Mouse (Mus musculus): Measurements from ENCODE around the gene Adam17. TPM values are rescaled to one million over a fixed set of nuclear protein-coding genes. Genes with fewer than 3 reads are reported as not detected.

The Adam17 gene
- polyA plus RNA-seq, 1 experiment from 2014 or later: 16.8 TPM

DNA sequence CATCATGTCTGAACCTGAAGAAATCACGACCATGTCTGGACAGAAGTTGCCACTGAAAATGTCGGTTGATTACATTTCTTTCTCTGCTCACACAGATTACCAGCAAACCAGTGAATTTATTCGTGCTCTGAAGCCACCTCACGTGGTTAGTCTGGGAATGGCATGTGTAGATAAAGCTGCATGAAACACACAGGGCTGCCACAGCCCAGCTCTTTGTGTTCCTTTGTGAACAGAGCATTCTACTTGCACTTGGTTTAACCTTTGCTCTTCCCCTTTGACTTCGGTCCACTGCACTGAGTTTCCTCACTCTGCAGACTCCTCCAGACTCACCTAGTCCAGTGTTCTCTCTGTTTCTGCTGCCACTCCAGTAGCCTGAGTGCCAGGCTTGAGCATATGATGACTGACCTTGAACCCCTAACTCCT, 71.1 kb downstream of the Adam17 start:
- Histone ChIP-seq H3K4me1 (ENCODE audit: control insufficient read depth, insufficient read depth, low read length) (no peaks in the 10 kb centered on the region), H3K27me3 (ENCODE audit: control insufficient read depth, insufficient read depth, low read length) (no peaks in the 10 kb centered on the region), H3K27ac (ENCODE audit: low read depth, low read length) (no peak overlapping the region), H3K9me3 (ENCODE audit: control insufficient read depth, low read length) (no peaks in the 10 kb centered on the region), H3K4me3 (ENCODE audit: low read depth, low read length) (no peak overlapping the region), H3K4me2 (ENCODE audit: low read depth, low read length) (no peak overlapping the region), H3K36me3 (ENCODE audit: control insufficient read depth, insufficient read depth, low read length) (peaks cover 65% of the 10 kb centered on the region), H3K9ac (replicated peaks; ENCODE audit: low read depth, low read length) (no peak overlapping the region)
- 91% methylated on average over 5 of the region's 5 CpGs for WGBS
- no peak for ATAC-seq (ENCODE audit: low read depth)

DNA sequence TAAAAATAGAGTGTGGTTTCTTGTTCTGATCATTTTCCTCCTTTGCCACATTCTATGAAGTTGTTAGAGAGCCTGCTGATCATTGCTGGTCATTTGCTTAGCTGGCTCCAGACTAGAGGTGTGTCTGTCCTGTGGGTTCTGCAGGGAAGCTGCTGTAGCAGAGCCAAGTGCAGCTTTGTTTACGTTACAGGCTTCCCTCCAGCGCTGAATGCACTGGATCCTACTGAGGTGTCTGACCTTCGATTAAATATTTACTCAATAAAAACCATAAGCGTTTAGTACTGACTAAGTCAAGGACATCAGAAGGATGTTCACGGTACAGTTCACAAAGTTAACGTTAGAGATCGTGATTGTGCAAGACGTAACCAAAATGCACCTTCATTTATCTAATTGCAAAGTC, 71.5 kb downstream of the Adam17 start:
- H3K27ac ChIP-seq (ENCODE audit: low read depth, low read length): no peak overlapping the region
- WGBS: 89% methylated on average over 8 of the region's 8 CpGs
- no peak overlapping the region for H3K9ac ChIP-seq (replicated peaks; ENCODE audit: low read depth, low read length)
- H3K36me3 ChIP-seq (ENCODE audit: control insufficient read depth, insufficient read depth, low read length): peaks cover 65% of the 10 kb centered on the region
- no peak for ATAC-seq (ENCODE audit: low read depth)
- no peaks in the 10 kb centered on the region for H3K9me3 ChIP-seq (ENCODE audit: control insufficient read depth, low read length)
- H3K4me1 ChIP-seq (ENCODE audit: control insufficient read depth, insufficient read depth, low read length): no peaks in the 10 kb centered on the region
- no peak overlapping the region for H3K4me3 ChIP-seq (ENCODE audit: low read depth, low read length)
- no peaks in the 10 kb centered on the region for H3K27me3 ChIP-seq (ENCODE audit: control insufficient read depth, insufficient read depth, low read length)
- H3K4me2 ChIP-seq (ENCODE audit: low read depth, low read length): no peak overlapping the region

DNA sequence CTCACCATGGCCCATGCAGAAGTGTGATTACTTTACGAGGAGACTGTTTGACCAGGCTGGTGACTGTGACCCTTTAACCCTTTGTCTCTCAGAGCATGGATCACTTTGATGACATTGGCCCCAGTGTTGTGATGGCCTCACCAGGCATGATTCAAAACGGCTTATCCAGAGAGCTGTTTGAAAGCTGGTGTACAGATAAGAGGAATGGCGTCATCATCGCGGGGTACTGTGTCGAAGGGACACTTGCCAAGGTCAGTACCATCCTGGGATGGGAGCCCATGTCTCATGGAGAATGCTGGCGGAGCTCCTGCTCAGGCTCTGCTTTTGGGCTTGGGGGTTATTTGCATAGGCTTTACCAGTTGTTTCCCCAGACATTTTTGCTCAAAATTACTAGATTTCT, 72.1 kb downstream of the Adam17 start:
- H3K4me2 ChIP-seq (ENCODE audit: low read depth, low read length): no peak overlapping the region
- no peaks in the 10 kb centered on the region for H3K9me3 ChIP-seq (ENCODE audit: control insufficient read depth, low read length)
- 89% methylated on average over 7 of the region's 7 CpGs for WGBS
- no peak for ATAC-seq (ENCODE audit: low read depth)
- H3K27me3 ChIP-seq (ENCODE audit: control insufficient read depth, insufficient read depth, low read length): no peaks in the 10 kb centered on the region
- H3K4me1 ChIP-seq (ENCODE audit: control insufficient read depth, insufficient read depth, low read length): no peaks in the 10 kb centered on the region
- no peak overlapping the region for H3K4me3 ChIP-seq (ENCODE audit: low read depth, low read length)
- no peak overlapping the region for H3K9ac ChIP-seq (replicated peaks; ENCODE audit: low read depth, low read length)
- H3K27ac ChIP-seq (ENCODE audit: low read depth, low read length): no peak overlapping the region
- H3K36me3 ChIP-seq (ENCODE audit: control insufficient read depth, insufficient read depth, low read length): peaks cover 69% of the 10 kb centered on the region

DNA sequence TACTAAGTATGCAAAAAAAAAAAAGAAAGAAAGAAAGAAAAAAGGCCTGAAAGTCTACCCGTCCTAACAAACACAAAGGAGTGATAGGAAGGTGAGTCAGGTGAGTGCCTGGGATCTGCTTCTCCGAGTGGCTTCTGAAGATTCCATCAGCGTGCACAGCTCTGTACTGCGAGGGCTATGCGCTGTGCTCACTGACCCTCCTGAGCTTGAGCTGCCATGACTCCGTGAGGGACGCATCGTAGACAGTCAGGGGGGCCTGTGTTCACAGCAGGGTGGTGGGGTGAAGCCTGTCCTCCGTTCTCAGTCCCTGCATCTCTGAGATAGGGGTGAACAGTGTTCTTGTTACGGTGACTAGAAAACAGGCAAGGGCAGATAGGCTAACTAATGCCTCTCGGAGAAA, 74.6 kb downstream of the Adam17 start:
- 97% methylated on average over 11 of the region's 11 CpGs for WGBS
- ATAC-seq (ENCODE audit: low read depth): no peak
- no peak overlapping the region for H3K4me2 ChIP-seq (ENCODE audit: low read depth, low read length)
- H3K27ac ChIP-seq (ENCODE audit: low read depth, low read length): no peak overlapping the region
- H3K27me3 ChIP-seq (ENCODE audit: control insufficient read depth, insufficient read depth, low read length): no peaks in the 10 kb centered on the region
- peaks cover 78% of the 10 kb centered on the region for H3K36me3 ChIP-seq (ENCODE audit: control insufficient read depth, insufficient read depth, low read length)
- no peaks in the 10 kb centered on the region for H3K4me1 ChIP-seq (ENCODE audit: control insufficient read depth, insufficient read depth, low read length)
- H3K9me3 ChIP-seq (ENCODE audit: control insufficient read depth, low read length): no peaks in the 10 kb centered on the region
- H3K4me3 ChIP-seq (ENCODE audit: low read depth, low read length): no peak overlapping the region
- no peak overlapping the region for H3K9ac ChIP-seq (replicated peaks; ENCODE audit: low read depth, low read length)

DNA sequence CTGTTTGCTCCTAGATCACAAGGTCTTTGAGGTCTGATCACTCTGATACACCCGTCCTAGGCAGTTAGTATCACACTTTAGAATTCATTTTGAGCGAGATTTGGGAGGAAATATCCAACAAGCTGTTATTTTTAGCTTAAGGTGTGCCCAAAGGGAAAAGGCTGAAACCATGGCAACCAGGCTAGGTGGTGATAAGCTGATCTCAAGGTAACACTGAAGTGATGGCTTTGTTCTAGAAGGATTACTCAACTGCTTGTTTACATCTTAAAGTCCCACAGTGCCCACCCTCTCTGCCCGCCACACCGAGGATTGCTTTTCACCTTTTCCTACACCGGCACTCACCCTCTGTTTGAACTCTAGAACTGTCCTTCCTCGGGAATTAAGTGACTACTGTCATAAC, 83.8 kb downstream of the Adam17 start:
- 88% methylated on average over 6 of the region's 6 CpGs for WGBS
- Histone ChIP-seq H3K36me3 (ENCODE audit: control insufficient read depth, insufficient read depth, low read length) (peaks cover 34% of the 10 kb centered on the region), H3K27ac (ENCODE audit: low read depth, low read length) (no peak overlapping the region), H3K9ac (replicated peaks; ENCODE audit: low read depth, low read length) (no peak overlapping the region), H3K4me1 (ENCODE audit: control insufficient read depth, insufficient read depth, low read length) (peaks cover 17% of the 10 kb centered on the region), H3K4me2 (ENCODE audit: low read depth, low read length) (no peak overlapping the region), H3K9me3 (ENCODE audit: control insufficient read depth, low read length) (no peaks in the 10 kb centered on the region), H3K27me3 (ENCODE audit: control insufficient read depth, insufficient read depth, low read length) (no peaks in the 10 kb centered on the region), H3K4me3 (ENCODE audit: low read depth, low read length) (no peak overlapping the region)
- no peak for ATAC-seq (ENCODE audit: low read depth)

DNA sequence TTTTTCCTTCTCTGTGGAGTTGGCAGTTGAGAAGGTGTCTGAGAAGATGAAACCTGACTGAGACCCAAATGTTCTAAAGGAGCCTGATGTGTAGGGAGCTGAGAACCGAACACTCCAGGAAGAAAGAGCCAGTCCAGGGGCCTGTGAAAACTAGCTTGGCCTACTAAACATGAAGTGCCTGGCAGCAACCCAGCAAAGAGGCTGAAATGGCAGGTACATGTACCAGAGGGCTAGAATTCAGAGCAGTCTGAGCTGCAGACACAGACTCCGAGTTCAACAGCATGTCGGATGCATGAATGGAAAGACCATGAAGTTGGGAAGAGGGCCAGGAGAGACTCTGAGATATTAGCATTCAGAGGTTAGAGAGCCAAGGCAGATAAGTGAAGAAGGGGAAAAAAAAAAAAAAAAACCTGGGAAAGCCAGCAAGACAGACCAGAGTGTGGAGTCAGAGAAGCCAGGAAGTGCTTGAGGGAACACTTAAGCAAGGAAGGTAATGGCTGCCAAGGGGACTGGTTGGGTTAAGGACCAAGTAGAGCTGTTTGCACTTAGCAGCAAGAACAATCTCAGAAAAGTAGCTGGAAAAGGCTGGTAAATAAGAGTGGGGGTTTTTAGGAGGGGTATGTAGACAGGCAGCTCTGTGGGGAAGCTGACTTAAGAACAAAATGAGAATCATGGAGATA, 84.6 kb downstream of the Adam17 start:
- 93% methylated on average over 3 of the region's 3 CpGs for WGBS
- H3K9ac ChIP-seq (replicated peaks; ENCODE audit: low read depth, low read length): no peak overlapping the region
- no peak overlapping the region for H3K4me2 ChIP-seq (ENCODE audit: low read depth, low read length)
- H3K9me3 ChIP-seq (ENCODE audit: control insufficient read depth, low read length): no peaks in the 10 kb centered on the region
- H3K27ac ChIP-seq (ENCODE audit: low read depth, low read length): no peak overlapping the region
- H3K27me3 ChIP-seq (ENCODE audit: control insufficient read depth, insufficient read depth, low read length): no peaks in the 10 kb centered on the region
- no peak for ATAC-seq (ENCODE audit: low read depth)
- H3K4me3 ChIP-seq (ENCODE audit: low read depth, low read length): no peak overlapping the region
- peaks cover 17% of the 10 kb centered on the region for H3K4me1 ChIP-seq (ENCODE audit: control insufficient read depth, insufficient read depth, low read length)
- peaks cover 26% of the 10 kb centered on the region for H3K36me3 ChIP-seq (ENCODE audit: control insufficient read depth, insufficient read depth, low read length)

DNA sequence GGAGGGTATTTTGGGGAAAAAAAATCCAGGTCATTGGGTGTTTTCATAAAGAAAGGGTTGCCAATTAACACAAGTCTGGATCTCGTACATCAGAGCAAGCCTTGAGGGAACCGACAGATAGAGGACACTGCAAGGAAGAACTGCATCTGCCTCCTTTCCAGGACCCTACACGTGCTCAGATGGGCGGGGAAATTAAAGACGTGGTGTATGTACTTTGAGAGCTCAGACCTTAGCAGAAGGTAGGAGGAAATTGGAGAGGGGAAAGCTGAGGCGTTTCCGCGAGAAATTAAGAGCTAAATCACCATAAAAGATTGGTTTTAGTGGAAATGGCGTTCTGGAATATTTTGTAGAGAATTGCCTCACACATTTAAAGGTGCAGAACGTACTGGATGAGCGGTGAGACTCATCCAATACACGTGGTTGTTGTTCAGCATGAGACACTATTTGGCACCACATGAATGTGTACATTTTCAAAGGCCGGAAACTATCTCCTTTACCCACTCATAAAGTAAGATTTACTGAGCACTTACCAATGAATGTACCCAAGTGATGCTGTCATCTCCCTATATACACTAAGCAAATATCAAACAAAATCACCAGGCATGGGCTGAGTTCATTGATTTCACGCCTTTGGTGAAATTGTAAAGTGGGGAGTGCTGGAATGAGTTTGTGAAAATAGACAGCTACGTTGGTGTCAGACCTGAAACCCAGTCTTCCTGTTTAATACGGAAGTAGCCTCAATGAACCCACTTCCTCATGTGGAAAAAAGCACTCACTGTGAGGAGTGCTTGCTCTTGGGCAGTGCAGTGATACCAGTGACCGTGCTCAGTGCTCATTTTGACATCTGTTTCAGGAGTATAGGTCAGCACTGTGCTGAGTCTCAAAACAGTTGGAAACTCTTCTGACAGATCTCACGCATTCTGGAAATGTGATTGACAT, 86.5 kb downstream of the Adam17 start:
- Histone ChIP-seq H3K4me3 (ENCODE audit: low read depth, low read length) (peak overlapping the region; percentile 82), H3K27me3 (ENCODE audit: control insufficient read depth, insufficient read depth, low read length) (no peaks in the 10 kb centered on the region), H3K27ac (ENCODE audit: low read depth, low read length) (peak overlapping the region; percentile 92), H3K4me1 (ENCODE audit: control insufficient read depth, insufficient read depth, low read length) (peaks cover 17% of the 10 kb centered on the region), H3K9me3 (ENCODE audit: control insufficient read depth, low read length) (no peaks in the 10 kb centered on the region), H3K9ac (replicated peaks; ENCODE audit: low read depth, low read length) (peak overlapping the region; percentile 91), H3K36me3 (ENCODE audit: control insufficient read depth, insufficient read depth, low read length) (peaks cover 9% of the 10 kb centered on the region; the same call in 1 of the 2 replicates), H3K4me2 (ENCODE audit: low read depth, low read length) (peak overlapping the region; percentile 62)
- WGBS: 38% methylated on average over 18 of the region's 18 CpGs
- peak; percentile 45 for ATAC-seq (ENCODE audit: low read depth)

DNA sequence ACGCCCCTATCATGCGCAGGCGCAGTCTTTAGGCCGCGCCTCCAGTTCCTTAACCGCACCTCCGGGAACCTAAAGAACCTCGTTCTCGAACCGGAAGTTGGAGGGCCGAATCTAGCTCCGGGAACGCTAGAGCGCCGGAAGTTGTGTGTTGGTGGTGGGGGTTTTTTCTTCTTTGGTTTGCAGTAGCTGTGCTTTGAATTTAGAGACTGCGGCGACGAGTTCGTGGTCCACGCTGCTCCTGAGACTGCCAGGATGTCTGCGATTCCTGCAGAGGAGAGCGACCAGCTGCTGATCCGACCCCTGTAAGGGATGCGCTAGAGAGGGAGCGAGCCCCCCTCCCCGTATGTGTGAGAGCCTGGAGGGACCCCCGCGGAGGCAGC, 87.2 kb downstream of the Adam17 start, which contains the start of gene Itgb1bp1:
TSS of gene Itgb1bp1 (minus strand) at position 42 of the 380 bp plus-strand sequence.
- Histone ChIP-seq H3K27ac (ENCODE audit: low read depth, low read length) (peak within 1 kb of the TSS; percentile 92), H3K4me1 (ENCODE audit: control insufficient read depth, insufficient read depth, low read length) (peaks cover 17% of the 10 kb centered on the region), H3K9me3 (ENCODE audit: control insufficient read depth, low read length) (no peaks in the 10 kb centered on the region), H3K4me2 (ENCODE audit: low read depth, low read length) (peak within 1 kb of the TSS; percentile 81), H3K27me3 (ENCODE audit: control insufficient read depth, insufficient read depth, low read length) (no peaks in the 10 kb centered on the region), H3K4me3 (ENCODE audit: low read depth, low read length) (peak within 1 kb of the TSS; percentile 82), H3K9ac (replicated peaks; ENCODE audit: low read depth, low read length) (peak within 1 kb of the TSS; percentile 91), H3K36me3 (ENCODE audit: control insufficient read depth, insufficient read depth, low read length) (peaks cover 3% of the 10 kb centered on the region; the same call in 1 of the 2 replicates)
- ATAC-seq (ENCODE audit: low read depth): peak; percentile 97
- WGBS: under 1% methylated on average over 28 of the region's 28 CpGs
